Mouse (Mus musculus): Measurements from ENCODE around the gene Fam173b.

DNA sequence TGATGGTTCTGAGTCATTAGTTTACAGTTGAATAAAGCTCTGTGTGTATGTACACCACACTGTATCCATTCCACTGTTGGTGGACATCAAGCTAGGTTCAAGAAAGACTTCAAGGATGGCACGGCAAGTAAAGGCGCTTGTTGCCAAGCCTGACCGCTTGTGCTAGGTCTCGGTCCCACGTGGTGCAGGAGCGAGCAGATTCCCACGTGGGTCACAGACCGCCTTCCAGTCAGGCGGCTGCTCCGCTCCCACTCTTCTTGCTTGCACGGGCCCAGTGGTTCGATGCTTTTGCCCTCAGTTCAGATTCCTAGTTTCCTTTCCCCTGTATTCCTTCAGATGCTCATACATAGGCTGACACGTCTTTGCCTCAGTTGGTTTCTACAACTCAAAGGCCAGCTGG is 1.5 kb downstream of the Fam173b start:
- no peak for TF ChIP-seq CEBPB (IDR thresholded peaks at IDR 0.05; ENCODE audit: low read depth)
- TF ChIP-seq CTCF (IDR thresholded peaks at IDR 0.05; ENCODE audit: control insufficient read depth, insufficient read depth, insufficient read length) = no peak
- TF ChIP-seq MYOG (IDR thresholded peaks at IDR 0.05; ENCODE audit: control insufficient read depth, extremely low read depth, insufficient read length) = no peak
- TF ChIP-seq MYOD1 (IDR thresholded peaks at IDR 0.05; ENCODE audit: control insufficient read depth, insufficient read length, low read depth) = no peak
- TF ChIP-seq USF1 (IDR thresholded peaks at IDR 0.05; ENCODE audit: low read depth) = no peak
- no peak for TF ChIP-seq MAX (IDR thresholded peaks at IDR 0.05)

Measured in C2C12 (cell line).